Mouse (Mus musculus): Measurements from ENCODE around the gene Serpina3n.
"Not testable (repeated sequence)": the region's sequence is repeated elsewhere in the genome, so short reads cannot be mapped to it uniquely, and the experiment has no call there.

Gene Serpina3n

DNA sequence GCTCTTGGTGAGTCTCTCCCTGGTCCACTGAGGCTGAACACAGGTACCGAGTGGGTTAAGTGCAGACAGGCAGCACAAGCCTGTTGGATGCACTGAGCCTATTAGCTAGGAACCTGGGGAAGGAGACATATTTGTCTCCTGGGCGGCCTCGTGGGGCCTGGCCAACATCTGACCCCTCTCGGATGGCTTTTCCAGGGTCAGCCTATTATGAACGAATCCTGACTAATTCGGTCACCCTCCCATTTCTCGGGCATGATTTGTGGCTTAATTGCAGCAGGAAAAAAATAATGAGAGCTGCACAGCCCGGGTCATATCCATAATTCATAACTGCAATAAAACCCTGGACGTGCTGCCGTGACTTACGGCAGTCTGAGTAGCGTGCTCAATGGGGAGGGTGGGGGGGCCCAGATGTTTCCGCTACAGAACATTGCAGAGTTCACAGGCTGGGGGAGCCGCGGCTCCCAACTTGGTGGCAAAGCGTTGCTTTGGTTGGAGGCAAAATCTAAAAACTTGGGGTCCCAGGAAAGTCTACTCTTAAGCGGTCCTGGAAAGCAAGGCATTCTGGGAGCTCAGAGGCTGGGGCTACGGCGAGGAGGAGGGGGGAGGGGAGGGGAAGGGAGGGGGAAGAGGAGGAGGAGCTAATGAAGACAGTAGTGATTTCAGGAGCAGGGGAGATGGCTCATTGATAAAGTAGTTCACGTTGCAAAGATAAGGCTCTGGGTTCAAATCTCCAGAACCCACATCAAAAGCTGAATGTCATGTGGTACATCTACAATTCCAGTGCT is 27.6 kb downstream of the Serpina3n start:
- DNase-seq, result no peak

DNA sequence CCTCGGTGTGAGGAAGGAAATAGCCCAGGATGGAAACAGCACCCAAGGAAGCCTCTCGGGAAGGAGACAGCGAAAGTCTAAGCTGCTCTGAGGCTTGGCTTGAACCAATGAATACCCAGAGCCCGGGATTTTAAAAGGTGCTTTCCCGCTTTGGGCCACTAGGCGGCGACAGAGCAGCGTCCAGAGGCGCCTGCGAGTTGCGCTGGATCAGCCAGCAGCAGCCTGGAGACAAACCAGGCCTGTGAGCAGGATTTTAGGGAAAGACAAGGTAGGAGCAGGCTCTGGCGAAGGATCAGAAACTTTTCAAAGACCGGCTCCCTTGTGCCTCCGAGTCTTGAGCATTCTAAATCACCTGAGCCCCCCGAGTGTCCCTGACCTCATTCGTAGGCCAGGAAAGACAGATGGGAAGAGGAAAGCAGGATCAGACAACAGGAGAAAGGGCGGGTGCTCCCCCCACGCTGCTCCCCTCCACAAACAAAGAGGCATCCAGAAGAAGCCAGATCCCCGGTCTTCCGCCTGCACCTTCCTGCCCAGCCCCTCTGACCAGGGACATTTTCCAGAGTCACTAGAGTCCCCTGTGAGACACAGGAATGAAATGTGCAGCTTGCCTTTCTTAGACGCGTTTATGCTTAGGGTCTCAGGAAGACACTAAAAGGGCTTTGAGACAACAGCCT is 33.7 kb downstream of the Serpina3n start:
- peak; percentile 94 to 96 for DNase-seq

GRCm38 (mm10) chr12:104443716-104444115 is 37.2 kb downstream of the Serpina3n start:
- DNase-seq, result no peak

DNA sequence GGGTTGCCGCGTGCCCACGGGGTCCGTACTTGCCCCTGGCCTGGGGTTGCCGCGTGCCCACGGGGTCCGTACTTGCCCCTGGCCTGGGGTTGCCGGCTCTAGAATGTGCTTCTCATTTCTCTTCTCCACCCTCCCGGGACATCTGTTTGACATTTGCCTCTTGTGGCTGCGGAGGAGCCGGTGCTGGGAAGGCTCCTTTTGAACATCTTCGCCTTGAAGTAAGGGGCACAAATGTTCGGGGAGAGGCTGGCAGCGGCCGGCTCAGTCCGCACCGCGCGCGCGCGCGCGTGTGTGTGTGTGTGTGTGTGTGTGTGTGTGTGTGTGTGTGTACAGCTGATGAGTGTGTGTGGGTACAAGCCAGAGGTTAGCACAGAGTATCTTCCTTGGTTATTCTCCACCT is 40.5 kb downstream of the Serpina3n start:
- not testable (repeated sequence) for DNase-seq

DNA sequence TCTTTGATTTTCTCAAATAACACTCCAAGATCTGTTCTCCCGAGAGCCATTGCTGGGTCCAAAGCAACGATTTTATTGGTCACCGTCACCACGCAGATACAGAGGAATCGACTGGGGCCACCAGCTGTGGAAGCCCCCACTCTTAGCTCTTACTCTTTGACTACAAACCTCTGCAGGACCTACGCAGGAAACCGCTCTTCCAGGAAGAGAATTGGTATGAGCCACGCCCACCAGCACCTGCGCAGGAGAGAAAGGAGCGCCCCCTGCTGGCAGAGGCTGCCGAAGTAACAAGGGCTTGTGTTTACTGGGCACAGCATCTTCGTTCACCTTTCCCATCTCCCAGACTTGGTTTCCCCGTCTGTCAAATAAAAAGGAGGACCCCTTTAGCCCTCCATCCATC is 41.6 kb downstream of the Serpina3n start:
- DNase-seq, result peak; percentile 71 to 81

GRCm38 (mm10) chr12:104450257-104450656 is 43.7 kb downstream of the Serpina3n start:
- DNase-seq, result peak in 1 of 2 experiments; percentile 40

DNA sequence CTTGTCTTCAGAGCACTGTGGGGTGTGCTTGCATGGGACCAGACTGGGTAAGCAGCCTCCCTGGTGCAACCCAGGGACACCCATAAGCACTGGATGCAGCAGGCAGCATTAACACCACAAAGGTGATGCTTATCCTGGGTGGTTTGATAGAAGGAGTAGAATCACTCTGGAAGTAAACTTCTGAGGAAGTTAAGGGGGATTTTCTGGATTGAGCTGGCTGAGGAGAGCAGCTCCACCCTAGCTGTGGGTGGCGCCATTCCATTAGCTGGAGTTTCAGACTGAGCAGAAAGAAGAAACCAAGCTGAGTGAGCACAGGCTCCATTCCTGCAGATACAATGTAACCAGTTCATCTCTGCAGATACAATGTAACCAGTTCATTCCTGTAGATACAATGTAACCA is 46.5 kb downstream of the Serpina3n start:
- no peak for DNase-seq

DNA sequence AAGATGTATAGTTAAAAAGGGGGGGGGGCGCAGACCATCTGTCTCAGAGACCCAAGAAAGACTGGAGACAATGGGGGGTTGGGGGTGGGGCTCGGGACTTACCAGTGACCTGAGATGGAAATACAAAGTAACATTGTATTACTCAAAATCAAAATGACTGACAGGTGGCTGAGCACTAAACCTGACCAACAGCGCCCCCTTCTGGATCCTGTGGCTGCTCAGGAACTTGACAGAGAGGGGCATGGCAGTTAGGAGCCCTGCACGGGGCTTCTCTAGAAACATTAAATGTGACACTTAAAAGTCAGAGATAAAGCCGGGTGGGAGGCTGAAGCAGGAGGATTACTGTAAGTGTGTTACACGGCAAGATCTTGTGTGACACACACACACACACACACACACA is 52.8 kb downstream of the Serpina3n start:
- DNase-seq, result peak in 1 of 2 experiments; percentile 40

GRCm38 (mm10) chr12:104461372-104461771 is 54.8 kb downstream of the Serpina3n start:
- DNase-seq, result no peak

Data from cerebellum, postnatal 10 days (tissue).